Mouse (Mus musculus): ENCODE measurements around the gene Mrnip. TPM values are rescaled to one million over a fixed set of nuclear protein-coding genes. Genes with fewer than 3 reads are reported as not detected.

Mrnip gene
- polyA plus RNA-seq, 1 experiment from 2014 or later, result 15.5 TPM

DNA sequence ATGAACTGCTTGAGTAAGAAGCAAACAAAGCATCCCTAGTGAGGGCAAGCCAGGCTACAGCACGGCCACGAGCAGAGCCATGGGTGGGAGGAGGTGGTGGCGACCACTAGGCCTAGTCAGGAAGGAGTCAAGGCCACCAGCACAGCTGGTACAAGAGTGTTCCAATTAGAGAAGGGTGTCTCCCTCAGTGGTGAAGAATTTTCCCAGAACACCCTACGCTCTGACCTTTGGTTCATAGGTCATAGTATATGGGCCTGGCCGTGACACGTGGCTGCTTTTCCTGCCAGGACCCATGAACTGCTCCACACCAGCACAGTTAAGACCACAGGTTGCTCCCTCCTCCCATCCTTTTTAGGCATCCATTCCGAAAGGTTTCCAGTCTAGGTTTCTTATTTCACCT is 34.7 kb upstream of the Mrnip start:
- H3K27ac ChIP-seq (ENCODE audit: low read length), result no peak overlapping the region
- no peaks in the 10 kb centered on the region for H3K4me1 ChIP-seq (ENCODE audit: control insufficient read depth, insufficient read depth, low read length)
- no peak overlapping the region for H3K9ac ChIP-seq (replicated peaks; ENCODE audit: low read depth, low read length)
- no peak for ATAC-seq (ENCODE audit: insufficient number of reproducible peaks, insufficient read depth, low FRiP score, low read depth)
- peaks cover 33% of the 10 kb centered on the region for H3K36me3 ChIP-seq (ENCODE audit: control insufficient read depth, insufficient read depth, low read length)
- no peaks in the 10 kb centered on the region for H3K27me3 ChIP-seq (ENCODE audit: control insufficient read depth, insufficient read depth, low read length)
- H3K4me3 ChIP-seq (ENCODE audit: low read depth, low read length), result no peak overlapping the region
- no peaks in the 10 kb centered on the region for H3K9me3 ChIP-seq (ENCODE audit: control insufficient read depth, low read depth, low read length)
- no peak overlapping the region for H3K4me2 ChIP-seq (replicated peaks; ENCODE audit: low read depth, low read length)
- WGBS, result 83% methylated on average over 7 of the region's 7 CpGs

DNA sequence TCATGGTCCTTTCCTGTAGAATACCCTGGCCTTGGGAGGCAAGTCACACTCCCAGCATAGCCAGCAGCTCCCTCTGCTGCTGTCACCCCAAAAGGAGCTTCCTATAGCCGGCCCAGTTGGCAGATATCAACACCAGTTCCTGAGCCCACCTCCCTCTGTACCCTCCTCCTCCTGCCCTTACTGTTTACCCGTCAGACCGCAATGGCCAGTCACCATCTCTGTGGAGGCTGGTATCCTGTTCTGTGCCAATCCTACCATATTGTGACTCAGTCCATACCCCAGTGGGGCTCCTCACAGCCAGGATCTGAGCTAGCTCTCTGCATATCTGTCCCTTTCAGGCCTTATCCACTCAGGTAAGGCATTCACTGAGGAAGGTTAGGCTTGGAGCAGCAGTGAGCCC is 28.7 kb upstream of the Mrnip start:
- no peak overlapping the region for H3K9ac ChIP-seq (replicated peaks; ENCODE audit: low read depth, low read length)
- ATAC-seq (ENCODE audit: insufficient number of reproducible peaks, insufficient read depth, low FRiP score, low read depth), result no peak
- H3K27me3 ChIP-seq (ENCODE audit: control insufficient read depth, insufficient read depth, low read length), result no peaks in the 10 kb centered on the region
- H3K36me3 ChIP-seq (ENCODE audit: control insufficient read depth, insufficient read depth, low read length), result peaks cover 57% of the 10 kb centered on the region
- no peak overlapping the region for H3K27ac ChIP-seq (ENCODE audit: low read length)
- H3K9me3 ChIP-seq (ENCODE audit: control insufficient read depth, low read depth, low read length), result no peaks in the 10 kb centered on the region
- no peaks in the 10 kb centered on the region for H3K4me1 ChIP-seq (ENCODE audit: control insufficient read depth, insufficient read depth, low read length)
- WGBS, result 76% methylated on average over 3 of the region's 3 CpGs
- no peak overlapping the region for H3K4me2 ChIP-seq (replicated peaks; ENCODE audit: low read depth, low read length)
- no peak overlapping the region for H3K4me3 ChIP-seq (ENCODE audit: low read depth, low read length)

DNA sequence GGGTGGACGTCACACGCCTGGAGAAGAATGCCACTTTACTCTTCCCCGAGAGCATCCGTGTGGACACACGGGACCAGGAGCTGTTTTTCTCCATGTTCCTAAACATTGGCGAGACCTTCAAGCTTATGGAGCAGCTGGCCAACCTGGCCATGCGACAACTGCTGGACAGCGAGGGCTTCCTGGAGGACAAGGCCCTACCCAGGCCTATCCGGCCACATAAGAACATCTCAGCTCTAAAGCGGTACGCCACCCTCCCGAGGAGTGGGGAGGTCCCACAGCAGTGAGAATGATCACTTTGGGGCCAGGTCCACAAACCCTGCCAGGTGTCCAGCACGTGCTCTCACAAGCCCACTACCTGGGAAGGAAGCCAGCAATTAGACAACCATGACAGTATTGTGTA is 28.1 kb upstream of the Mrnip start:
- no peak overlapping the region for H3K27ac ChIP-seq (ENCODE audit: low read length)

DNA sequence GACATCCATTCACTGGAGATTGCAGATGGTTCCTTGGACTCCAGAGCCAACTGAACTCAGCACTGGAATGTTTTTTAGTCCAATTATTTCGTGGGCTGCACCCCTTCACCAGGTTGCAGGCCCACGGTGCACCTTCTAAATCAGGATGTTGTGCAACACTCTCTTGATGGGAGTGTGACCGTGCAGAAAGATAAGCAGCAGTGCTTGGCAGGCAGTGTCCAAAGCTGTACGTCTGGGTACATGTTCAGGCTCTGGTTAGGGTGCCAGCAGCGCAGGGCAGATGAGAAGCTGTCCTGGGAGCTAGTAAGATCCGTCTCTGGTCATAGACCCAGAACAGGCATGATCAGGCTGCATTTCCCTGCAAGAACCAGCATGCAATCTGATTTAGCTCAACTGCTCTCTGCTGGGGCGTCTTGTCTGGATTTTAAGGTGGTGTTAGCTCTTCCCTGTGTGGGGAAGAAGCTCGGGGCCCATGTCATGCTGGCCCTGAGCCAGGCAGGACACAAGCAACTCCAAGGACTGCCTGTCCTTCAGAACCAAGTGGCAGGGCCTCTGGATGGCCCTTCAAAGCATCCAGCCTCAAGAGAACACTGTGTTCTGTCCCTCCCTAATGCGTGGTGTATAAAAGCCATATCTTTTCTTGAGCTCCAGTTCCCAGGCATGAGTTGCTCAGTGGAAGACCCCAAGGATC is 26.8 kb upstream of the Mrnip start:
- Histone ChIP-seq H3K27ac (ENCODE audit: low read length) (no peak overlapping the region), H3K9me3 (ENCODE audit: control insufficient read depth, low read depth, low read length) (no peaks in the 10 kb centered on the region), H3K36me3 (ENCODE audit: control insufficient read depth, insufficient read depth, low read length) (peaks cover 67% of the 10 kb centered on the region), H3K9ac (replicated peaks; ENCODE audit: low read depth, low read length) (no peak overlapping the region), H3K4me3 (ENCODE audit: low read depth, low read length) (no peak overlapping the region), H3K4me2 (replicated peaks; ENCODE audit: low read depth, low read length) (no peak overlapping the region), H3K27me3 (ENCODE audit: control insufficient read depth, insufficient read depth, low read length) (no peaks in the 10 kb centered on the region), H3K4me1 (ENCODE audit: control insufficient read depth, insufficient read depth, low read length) (no peaks in the 10 kb centered on the region)
- 84% methylated on average over 9 of the region's 9 CpGs for WGBS
- no peak for ATAC-seq (ENCODE audit: insufficient number of reproducible peaks, insufficient read depth, low FRiP score, low read depth)

More for the DNA sequence above, 28.1 kb upstream of the Mrnip start:
- no peak overlapping the region for H3K4me2 ChIP-seq (replicated peaks; ENCODE audit: low read depth, low read length)
- H3K9ac ChIP-seq (replicated peaks; ENCODE audit: low read depth, low read length), result no peak overlapping the region
- no peak for ATAC-seq (ENCODE audit: insufficient number of reproducible peaks, insufficient read depth, low FRiP score, low read depth)
- WGBS, result 93% methylated on average over 13 of the region's 13 CpGs
- H3K36me3 ChIP-seq (ENCODE audit: control insufficient read depth, insufficient read depth, low read length), result peaks cover 57% of the 10 kb centered on the region
- no peaks in the 10 kb centered on the region for H3K4me1 ChIP-seq (ENCODE audit: control insufficient read depth, insufficient read depth, low read length)
- H3K9me3 ChIP-seq (ENCODE audit: control insufficient read depth, low read depth, low read length), result no peaks in the 10 kb centered on the region
- H3K27me3 ChIP-seq (ENCODE audit: control insufficient read depth, insufficient read depth, low read length), result no peaks in the 10 kb centered on the region
- H3K4me3 ChIP-seq (ENCODE audit: low read depth, low read length), result no peak overlapping the region

DNA sequence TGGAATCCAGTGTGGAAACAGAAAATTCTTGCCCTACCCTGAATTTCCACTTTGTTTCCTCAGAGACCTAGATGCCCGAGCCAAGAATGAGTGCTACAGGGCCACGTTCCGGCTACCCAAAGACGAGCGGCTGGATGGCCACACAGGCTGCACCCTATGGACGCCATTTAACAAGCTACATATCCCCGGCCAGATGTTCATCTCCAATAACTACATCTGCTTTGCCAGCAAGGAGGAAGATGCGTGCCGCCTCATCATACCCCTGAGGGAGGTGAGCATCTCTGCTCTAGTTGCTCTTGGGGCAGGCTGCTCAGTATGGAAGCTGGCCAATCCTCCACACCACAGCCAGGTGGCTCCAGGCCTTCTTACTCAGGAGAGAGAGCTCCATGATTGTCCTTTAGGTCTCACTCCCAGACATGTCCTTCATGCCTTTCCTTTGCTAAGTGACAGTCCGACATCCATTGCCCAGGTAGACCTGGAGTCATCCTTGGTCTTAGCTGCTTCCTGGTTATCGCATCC is 26.2 kb upstream of the Mrnip start:
- Histone ChIP-seq H3K4me1 (ENCODE audit: control insufficient read depth, insufficient read depth, low read length) (no peaks in the 10 kb centered on the region), H3K9ac (replicated peaks; ENCODE audit: low read depth, low read length) (no peak overlapping the region), H3K4me2 (replicated peaks; ENCODE audit: low read depth, low read length) (no peak overlapping the region), H3K27me3 (ENCODE audit: control insufficient read depth, insufficient read depth, low read length) (no peaks in the 10 kb centered on the region), H3K9me3 (ENCODE audit: control insufficient read depth, low read depth, low read length) (no peaks in the 10 kb centered on the region), H3K4me3 (ENCODE audit: low read depth, low read length) (no peak overlapping the region), H3K36me3 (ENCODE audit: control insufficient read depth, insufficient read depth, low read length) (peaks cover 69% of the 10 kb centered on the region), H3K27ac (ENCODE audit: low read length) (no peak overlapping the region)
- ATAC-seq (ENCODE audit: insufficient number of reproducible peaks, insufficient read depth, low FRiP score, low read depth), result no peak
- WGBS, result 95% methylated on average over 11 of the region's 11 CpGs

DNA sequence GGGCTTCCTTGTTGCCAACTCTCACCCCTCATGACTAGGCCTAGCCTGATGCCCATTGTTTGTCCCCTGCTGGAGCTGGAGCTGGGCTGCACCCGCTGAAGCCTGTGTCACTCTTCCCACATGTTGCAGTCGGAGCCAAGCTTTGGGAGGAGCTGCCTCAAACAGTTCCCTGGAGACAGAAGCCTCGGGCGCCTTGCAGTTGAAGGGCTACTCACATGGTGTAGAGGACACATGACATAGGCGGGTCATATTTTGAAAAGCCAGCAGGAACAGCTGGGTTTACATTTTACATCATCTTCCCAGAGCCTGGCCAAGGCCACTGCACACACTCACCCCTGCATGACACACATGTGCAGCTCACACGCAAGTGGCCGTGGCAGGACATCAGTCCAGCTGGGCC is 25.0 kb upstream of the Mrnip start:
- H3K4me1 ChIP-seq (ENCODE audit: control insufficient read depth, insufficient read depth, low read length), result no peaks in the 10 kb centered on the region
- no peak overlapping the region for H3K4me3 ChIP-seq (ENCODE audit: low read depth, low read length)
- no peaks in the 10 kb centered on the region for H3K27me3 ChIP-seq (ENCODE audit: control insufficient read depth, insufficient read depth, low read length)
- no peaks in the 10 kb centered on the region for H3K9me3 ChIP-seq (ENCODE audit: control insufficient read depth, low read depth, low read length)
- ATAC-seq (ENCODE audit: insufficient number of reproducible peaks, insufficient read depth, low FRiP score, low read depth), result no peak
- 86% methylated on average over 7 of the region's 7 CpGs for WGBS
- no peak overlapping the region for H3K9ac ChIP-seq (replicated peaks; ENCODE audit: low read depth, low read length)
- peaks cover 73% of the 10 kb centered on the region for H3K36me3 ChIP-seq (ENCODE audit: control insufficient read depth, insufficient read depth, low read length)
- H3K4me2 ChIP-seq (replicated peaks; ENCODE audit: low read depth, low read length), result no peak overlapping the region
- H3K27ac ChIP-seq (ENCODE audit: low read length), result no peak overlapping the region

DNA sequence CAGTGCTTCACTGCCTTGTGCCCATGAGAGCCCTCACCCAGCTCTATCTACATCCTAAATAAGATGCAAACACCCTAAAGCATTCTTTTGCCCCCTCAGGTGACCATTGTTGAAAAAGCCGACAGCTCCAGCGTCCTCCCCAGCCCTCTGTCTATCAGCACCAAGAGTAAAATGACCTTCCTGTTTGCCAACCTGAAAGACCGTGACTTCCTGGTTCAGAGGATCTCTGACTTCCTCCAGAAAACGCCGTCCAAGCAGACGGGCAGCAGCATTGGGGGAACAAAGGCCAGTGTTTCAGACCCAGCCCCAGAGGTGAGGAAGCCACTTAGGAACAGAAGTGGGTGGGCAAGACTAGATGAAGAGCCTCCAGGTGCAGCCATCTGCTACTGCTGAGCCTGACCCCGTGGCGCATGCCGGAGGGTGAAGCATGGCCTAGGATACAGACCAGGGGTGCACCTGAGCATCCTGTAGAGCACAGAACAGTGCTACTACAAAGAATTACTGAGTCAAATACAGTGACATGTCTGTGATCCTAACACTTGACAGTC is 24.6 kb upstream of the Mrnip start:
- H3K27me3 ChIP-seq (ENCODE audit: control insufficient read depth, insufficient read depth, low read length), result no peaks in the 10 kb centered on the region
- H3K27ac ChIP-seq (ENCODE audit: low read length), result no peak overlapping the region
- peaks cover 73% of the 10 kb centered on the region for H3K36me3 ChIP-seq (ENCODE audit: control insufficient read depth, insufficient read depth, low read length)
- no peak overlapping the region for H3K9ac ChIP-seq (replicated peaks; ENCODE audit: low read depth, low read length)
- no peak overlapping the region for H3K4me2 ChIP-seq (replicated peaks; ENCODE audit: low read depth, low read length)
- no peak for ATAC-seq (ENCODE audit: insufficient number of reproducible peaks, insufficient read depth, low FRiP score, low read depth)
- no peaks in the 10 kb centered on the region for H3K4me1 ChIP-seq (ENCODE audit: control insufficient read depth, insufficient read depth, low read length)
- no peak overlapping the region for H3K4me3 ChIP-seq (ENCODE audit: low read depth, low read length)
- H3K9me3 ChIP-seq (ENCODE audit: control insufficient read depth, low read depth, low read length), result no peaks in the 10 kb centered on the region
- 79% methylated on average over 9 of the region's 9 CpGs for WGBS

DNA sequence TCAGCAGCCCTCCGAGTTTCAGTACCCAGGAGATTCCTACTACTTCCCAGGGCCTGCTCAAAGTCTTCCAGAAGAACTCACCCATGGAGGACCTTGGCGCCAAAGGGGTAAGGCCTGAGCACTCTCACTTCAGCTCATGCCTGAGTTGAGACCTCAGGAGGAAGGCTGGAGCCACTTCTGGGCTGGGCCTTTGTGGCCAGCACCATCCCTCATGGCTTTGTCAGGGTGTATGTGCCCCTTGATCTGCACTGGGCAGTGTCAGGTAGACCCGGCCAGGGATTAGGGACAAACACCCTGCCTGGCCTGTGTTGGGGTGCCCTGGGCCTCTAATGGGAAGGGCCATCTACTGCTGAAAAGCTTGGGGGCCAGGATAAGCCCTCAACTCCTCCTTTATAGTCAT is 22.9 kb upstream of the Mrnip start:
- Histone ChIP-seq H3K4me1 (ENCODE audit: control insufficient read depth, insufficient read depth, low read length) (no peaks in the 10 kb centered on the region), H3K27me3 (ENCODE audit: control insufficient read depth, insufficient read depth, low read length) (no peaks in the 10 kb centered on the region), H3K4me3 (ENCODE audit: low read depth, low read length) (no peak overlapping the region), H3K36me3 (ENCODE audit: control insufficient read depth, insufficient read depth, low read length) (peaks cover 71% of the 10 kb centered on the region), H3K9ac (replicated peaks; ENCODE audit: low read depth, low read length) (no peak overlapping the region), H3K27ac (ENCODE audit: low read length) (no peak overlapping the region), H3K9me3 (ENCODE audit: control insufficient read depth, low read depth, low read length) (no peaks in the 10 kb centered on the region), H3K4me2 (replicated peaks; ENCODE audit: low read depth, low read length) (no peak overlapping the region)
- 84% methylated on average over 3 of the region's 3 CpGs for WGBS
- no peak for ATAC-seq (ENCODE audit: insufficient number of reproducible peaks, insufficient read depth, low FRiP score, low read depth)

DNA sequence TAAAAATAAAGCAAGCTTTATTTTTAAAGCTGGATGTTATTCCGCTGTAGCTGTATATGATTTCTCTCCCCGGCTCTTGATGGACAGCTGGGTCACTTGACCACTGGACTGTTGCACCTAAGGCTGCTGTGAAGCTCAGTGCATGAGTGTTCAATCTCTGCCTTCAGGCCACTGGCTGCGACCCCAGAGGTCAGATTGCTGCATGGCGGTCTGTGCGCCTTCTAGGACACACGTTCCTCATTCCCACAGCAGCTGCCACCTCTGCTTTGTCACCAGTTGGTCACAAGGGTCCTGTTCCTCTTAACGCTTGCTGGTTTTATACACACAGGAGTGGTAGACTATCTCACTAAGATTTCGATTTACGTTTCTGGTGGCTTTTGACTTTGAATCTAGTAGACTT is 20.1 kb upstream of the Mrnip start:
- Histone ChIP-seq H3K9me3 (ENCODE audit: control insufficient read depth, low read depth, low read length) (no peaks in the 10 kb centered on the region), H3K4me3 (ENCODE audit: low read depth, low read length) (no peak overlapping the region), H3K4me2 (replicated peaks; ENCODE audit: low read depth, low read length) (no peak overlapping the region), H3K9ac (replicated peaks; ENCODE audit: low read depth, low read length) (no peak overlapping the region), H3K36me3 (ENCODE audit: control insufficient read depth, insufficient read depth, low read length) (peaks cover 81% of the 10 kb centered on the region), H3K27ac (ENCODE audit: low read length) (no peak overlapping the region), H3K4me1 (ENCODE audit: control insufficient read depth, insufficient read depth, low read length) (no peaks in the 10 kb centered on the region), H3K27me3 (ENCODE audit: control insufficient read depth, insufficient read depth, low read length) (no peaks in the 10 kb centered on the region)
- ATAC-seq (ENCODE audit: insufficient number of reproducible peaks, insufficient read depth, low FRiP score, low read depth), result no peak
- 74% methylated on average over 9 of the region's 9 CpGs for WGBS
